Mouse (Mus musculus) spleen, postnatal 14 days (tissue): ENCODE measurements around the gene Kctd19.

Experiments
- DNase-seq, 2 experiments: peaks; one replicate each; pipeline ENCODE4 v3.0.0; 2021 to 2022; ENCODE audit warnings: low spot score in 2 of 2

Kctd19 gene

DNA sequence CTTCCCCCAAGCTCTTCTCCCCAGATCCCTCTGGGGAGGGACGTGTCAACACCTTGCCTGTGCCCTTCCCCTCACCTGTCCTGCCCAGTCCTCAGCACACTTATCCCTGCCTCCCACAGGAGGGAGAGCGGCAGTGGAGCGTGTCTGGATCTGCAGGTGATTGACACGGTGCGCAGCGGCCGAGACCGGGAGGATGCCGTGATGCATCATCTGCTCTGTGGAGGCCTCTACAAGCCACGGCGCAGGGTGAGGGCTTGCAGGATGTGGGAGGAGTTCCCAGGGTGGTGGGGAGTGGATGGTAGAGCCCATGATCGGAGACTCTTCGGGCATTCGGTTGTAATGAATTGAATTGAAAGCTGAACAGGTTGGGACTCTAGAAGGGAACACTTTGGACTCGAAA lies 54.1 kb downstream of the Kctd19 start:
- no peak for DNase-seq

DNA sequence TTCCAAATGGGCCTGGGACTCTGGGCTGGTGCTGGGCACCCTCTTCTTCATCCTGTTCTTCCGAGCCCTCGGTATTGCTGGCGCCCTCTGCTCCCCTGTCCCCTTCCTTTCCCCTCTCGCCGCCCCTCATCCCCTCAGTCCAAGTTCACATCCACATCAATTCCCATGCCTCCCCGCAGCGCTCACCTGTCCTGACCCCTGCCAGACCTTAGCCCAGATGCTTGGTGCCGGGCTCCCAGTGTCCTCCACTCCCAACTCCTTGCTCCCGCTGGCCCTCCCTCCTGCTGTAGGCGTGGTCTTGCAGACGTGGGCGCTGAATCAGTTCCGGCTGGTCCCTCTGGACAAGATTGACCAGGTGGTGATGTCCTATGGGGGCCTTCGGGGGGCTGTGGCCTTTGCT lies 56.6 kb downstream of the Kctd19 start:
- DNase-seq, result no peak

DNA sequence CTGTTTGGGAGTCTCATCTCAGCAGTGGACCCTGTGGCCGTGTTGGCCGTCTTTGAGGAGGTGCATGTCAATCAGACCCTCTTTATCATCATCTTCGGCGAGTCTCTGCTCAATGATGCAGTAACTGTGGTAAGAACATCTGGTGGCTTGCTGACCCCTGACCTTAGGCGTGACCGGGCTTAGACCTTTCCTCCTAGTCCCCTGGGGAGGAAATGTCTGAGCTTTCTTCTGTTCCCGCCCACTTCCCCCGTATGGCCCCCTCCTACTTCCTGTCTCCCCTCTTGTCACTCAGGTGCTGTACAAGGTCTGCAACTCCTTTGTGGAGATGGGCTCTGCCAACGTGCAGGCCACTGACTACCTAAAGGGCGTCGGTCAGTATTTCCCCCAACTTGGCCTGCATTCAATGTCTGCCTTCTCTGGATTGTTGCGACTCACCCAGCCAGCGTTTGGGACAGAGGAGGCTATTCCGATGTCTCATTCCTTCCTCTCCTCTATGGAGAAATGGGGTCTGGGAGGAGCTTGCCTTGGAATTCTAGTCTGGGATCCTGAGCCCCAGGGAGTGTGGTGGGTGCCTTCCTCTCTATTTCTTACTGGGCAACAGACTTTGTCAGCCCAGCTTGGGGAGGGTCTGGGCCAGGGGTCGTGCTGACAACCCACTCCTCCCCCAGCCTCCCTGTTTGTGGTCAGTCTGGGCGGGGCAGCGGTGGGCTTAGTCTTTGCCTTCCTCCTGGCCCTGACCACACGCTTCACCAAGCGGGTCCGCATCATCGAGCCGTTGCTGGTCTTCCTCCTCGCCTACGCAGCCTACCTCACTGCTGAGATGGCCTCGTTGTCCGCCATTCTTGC lies 57.9 kb downstream of the Kctd19 start:
- no peak for DNase-seq

DNA sequence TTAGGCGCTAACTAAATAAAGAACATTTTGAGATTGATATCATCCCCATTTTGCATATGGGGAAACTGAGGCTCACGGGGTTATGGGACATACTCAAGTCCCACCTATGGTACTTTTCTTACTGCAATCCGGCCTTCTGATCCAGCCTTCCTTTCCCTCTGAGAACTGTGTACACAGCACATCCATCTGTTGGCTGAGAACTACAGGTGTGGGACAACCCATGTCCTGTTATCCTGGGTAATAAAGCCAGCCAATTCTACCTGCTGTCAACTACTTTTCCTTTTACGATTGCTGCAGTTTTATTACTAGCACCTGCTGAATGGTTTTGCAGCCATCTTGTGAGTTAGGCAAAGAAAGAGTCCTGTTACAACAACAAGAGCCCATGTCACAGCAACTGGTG lies 58.8 kb downstream of the Kctd19 start:
- DNase-seq, result no peak

DNA sequence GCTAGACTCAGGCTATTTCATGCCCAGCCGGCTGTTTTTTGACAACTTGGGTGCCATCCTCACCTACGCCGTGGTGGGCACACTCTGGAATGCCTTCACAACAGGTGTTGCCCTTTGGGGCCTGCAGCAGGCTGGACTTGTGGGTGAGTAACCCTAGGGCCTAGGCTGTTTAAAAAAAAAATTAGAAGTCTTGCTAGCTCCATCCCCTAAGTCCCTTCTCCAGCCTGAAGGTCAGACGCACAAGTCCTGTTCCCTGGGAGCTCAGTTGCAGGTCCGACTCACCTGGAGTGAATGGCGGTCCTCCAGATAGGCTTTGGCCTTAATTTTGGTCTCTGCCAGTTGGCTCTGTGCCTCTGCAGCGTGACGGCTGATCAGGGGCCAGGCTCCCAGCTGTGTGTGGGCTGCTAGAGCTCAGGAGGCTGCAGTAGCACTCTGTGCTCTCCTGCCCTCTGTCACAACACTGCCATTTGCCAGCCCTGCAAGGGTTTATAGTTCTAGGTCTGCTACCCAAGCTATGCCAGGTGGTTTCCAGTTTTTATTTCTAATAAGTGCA lies 59.6 kb downstream of the Kctd19 start:
- DNase-seq, result no peak

DNA sequence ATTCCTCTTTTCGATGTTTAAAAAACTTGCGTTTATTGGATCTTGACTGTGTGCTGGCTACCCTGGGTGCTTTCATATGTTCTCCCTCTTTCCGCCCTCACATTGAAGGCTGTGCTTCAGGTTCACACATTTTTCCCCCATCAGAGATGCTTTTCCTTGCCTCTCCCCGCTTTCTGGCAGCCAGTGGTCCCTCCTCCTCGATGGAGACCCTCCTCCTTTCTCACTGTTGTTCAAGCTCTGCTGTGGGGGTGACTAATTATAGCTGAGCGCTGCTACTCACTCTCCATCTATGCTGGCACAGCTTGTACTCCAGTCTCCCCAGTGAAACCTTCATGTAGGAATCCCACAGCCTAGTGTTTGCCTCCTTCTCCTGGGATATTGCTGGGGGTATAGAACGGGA lies 63.1 kb downstream of the Kctd19 start:
- DNase-seq, result no peak

DNA sequence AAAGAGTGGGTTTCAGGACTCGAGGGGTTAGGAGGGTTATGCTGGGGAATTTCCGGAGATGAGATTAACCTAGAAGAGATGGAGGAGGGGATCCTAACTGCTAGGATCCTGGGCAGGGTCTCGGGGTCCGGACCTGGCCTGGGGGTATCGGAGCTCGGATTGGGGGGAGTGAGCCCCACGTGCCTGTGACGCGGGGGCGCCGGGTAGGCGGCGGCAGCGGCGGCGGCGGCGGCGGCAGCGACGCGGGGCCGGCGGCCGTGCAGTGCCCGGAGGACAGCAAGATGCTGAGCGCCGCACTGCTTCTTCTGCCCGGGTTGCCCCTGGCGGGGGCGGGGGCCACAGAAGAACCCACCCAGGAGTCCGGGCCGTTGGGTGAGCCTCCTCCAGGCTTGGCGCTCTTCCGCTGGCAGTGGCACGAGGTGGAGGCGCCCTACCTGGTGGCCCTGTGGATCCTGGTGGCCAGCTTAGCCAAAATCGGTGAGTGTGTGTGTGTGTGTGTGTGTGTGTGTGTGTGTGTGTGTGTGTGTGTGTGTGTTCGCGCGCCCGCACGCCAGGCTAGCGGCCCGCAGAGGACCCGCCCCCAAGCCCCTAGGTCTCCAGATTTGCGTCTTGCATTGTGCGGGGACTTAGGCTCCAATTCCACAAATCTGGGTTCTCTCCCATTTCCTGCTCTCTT lies 64.1 kb downstream of the Kctd19 start:
- no peak for DNase-seq

DNA sequence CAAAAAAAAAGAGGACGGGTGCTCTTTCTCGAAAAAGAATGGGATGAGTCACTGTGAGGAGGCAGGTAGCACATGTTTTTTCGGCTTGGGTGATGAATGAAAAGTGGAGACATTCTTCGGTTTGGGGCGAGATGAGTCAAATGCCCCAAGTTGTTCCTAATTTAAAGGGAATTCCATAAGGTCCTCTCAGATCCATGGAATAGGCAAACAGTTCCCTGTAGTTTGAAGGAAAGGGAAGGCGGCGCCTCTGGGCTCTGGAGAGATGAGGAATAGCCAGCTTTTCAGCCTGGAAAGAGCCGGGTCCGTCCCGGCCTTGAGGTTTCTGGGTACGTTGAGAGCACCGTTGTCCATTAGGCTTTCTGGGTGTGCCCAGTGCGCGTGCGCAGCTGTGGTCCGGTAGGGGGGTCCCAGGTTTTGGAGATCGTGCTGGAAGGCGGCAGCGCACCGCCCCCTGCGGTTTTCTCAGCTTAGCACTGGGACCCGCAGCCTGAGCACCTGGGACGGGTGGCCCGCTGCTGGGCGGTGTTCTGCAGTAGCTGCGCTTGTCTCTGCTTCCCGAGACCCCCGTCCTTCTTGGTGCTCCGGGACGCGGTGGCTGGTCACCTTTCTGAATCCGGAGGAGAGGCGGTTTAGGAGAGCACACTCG lies 64.7 kb downstream of the Kctd19 start, which contains the start of gene Slc9a5:
Slc9a5 (plus strand) TSS at position 394 of the 646 bp plus-strand sequence.
- no peak for DNase-seq

DNA sequence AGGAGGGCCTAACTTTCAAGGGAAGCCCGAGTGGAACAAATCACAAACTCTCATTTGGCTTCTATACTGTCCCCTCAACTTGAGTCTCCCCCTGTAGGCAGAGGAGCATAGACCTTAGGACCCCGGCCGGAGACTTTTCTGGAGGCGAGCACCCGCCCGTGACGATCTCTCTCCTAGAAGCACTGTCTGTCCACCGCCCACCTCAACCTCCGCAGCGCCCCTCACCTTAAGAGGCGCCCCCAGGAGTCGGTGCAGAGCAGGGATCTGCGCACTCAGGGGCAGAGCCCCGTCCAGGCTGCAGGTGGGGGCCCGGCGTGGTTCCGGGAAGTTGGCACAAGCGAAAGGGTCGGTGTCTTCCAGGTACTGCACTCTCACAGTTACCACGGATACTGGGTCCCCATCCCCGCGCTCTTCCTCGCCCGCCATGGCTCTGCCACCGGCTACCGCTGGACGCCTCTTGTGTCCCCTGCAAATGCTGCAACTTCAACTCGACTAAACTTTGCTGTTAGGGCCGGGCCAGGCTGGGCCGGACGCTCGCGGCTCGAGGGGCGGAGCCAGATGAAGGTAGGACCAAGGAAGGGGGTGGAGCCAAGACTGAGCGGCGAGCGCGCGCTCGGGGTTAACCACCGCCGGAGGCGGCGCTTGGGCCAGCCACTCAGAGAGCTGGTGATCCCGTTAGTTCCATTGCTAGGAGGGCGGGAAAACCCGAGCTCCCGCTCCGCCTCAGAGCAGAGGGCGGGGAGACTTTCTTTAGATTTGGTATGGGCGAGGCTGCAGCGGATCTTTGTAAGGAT lies 65.7 kb downstream of the Kctd19 start, which contains the start of gene Fhod1:
Fhod1 (minus strand) TSS at position 526 of the 794 bp plus-strand sequence.
- DNase-seq, result peak; percentile 81 to 84

DNA sequence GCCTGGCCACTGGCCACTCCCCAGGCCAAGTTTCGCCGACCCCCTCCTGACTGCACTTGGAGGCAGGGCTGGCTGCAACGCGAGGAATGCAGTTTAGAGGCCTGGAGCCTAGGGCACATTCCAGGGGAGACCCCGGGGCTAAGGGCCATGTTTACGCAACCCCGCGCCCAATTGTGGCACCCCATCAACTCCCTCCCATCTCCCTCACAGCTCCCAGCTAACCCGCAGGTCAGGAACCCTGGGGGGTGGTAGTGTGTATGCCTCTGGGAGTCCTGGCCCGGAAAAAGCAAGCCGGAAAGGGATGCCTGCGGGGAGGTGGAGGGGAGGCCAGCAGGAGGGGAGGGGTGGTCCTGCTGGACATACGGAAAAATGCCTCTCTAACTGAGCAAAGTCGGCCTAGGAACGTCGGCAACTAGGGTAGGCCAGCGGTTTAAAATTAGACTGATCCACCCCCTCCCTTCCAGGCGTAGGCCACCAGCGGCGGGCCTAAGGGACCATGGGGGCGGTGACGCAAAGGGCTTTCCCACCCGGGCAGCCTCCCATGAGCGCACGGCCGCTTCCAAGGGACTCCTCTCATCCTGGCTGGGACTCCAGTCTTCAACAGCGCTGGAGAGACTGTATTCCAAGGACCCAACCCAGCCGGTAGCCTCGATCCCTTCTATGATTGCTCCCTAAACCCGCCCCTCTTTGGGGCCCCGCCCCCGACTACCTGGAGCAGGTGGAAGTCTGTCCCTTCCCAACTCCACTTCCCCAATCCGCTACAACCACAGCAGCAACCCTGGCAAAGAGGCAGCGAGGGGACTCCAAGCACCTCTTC lies 66.5 kb downstream of the Kctd19 start:
- no peak for DNase-seq

DNA sequence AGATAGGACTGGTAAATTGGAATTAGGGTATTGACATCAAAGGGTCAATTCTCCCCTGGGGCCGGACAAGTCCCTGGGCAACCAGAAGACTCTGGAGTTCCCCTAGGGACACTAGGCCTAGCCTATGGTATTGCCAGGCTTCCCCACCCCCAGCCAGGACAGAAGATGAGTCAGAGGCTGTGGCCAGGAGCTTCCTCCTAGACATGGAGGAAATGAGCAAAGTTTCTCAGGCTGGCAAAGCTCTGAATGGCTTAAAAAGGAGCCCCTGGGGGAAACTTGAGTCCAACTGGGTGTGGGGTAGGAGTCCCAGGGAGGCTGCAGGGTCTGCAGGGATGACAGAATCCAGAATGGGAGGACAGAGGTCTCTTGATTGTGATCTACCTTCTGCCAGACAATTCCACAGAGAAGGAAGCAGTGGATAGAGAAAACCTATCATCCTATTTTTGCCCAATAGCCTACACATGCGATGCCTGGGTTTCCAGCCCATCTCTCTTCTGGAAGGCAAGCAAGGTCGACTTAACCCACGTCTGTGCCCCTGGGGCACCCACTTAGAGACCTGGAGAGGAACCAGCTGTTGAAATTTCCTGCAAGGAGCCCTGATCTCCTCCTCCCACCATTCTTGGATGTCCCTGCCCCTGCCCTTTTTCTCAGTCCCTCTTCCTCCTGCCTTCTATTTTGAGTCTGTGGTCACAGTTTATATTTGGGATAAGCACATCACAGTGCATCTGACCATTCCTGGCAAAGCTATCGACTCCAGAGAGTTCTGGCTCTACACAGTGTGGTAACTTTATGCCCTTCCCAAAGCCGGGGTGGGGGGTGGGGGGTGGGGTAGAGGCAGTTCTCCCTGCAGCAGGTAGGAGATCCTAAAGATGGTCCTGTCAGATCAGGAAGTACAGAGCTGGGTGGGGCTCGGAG lies 68.0 kb downstream of the Kctd19 start:
- no peak for DNase-seq

DNA sequence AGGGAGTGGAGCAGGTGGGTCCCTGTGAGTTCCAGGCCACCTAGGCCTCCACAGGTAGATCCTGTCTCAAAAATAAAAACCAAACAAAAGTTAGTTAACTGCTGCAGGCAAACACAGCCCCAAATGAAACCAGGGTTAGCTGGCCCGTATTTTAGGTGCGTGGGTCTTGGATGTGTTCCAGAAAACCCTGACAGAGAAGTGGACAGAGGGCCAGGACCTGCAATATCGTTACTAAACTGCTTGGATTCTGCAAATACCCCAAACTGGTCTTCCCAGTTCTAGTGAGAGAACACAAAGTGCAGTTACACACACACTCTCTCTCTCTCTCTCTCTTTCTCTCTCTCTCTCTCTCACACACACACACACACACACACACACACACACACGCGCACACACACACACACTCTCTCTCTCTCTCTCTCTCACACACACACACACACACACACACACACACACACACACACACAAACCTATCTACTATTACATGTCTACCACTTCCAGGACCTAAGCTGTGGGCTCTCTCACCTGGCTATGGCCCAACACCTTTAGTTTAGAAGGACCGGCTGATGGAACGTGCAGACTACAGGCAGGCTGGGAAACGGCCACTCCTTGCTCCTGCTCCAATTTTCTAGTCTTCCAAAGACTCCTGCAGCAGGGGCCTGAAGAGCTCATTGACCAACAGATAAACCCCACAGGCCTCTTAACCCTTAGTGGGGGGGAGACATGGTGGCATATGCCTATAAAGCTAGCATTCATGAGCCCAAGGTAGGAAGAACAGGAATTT lies 69.3 kb downstream of the Kctd19 start:
- no peak for DNase-seq

DNA sequence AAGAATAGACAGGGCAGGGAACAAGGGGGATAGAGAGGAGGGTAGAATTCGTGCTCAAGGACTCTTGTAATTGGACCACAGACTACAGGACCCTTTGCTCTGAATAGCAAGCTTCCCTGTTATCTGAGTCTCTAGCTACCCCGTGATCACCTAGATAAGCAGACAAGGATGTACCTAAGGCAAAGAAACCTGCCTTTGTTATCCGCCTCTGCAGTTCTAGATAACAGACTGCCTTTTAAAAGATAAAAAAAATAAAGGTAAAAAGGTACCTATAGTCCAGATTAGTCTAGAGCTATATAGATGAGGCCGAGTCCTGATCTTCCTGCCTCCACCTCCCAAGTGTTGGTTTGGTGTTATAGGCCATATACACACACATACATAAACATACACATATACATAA lies 70.5 kb downstream of the Kctd19 start:
- no peak for DNase-seq

DNA sequence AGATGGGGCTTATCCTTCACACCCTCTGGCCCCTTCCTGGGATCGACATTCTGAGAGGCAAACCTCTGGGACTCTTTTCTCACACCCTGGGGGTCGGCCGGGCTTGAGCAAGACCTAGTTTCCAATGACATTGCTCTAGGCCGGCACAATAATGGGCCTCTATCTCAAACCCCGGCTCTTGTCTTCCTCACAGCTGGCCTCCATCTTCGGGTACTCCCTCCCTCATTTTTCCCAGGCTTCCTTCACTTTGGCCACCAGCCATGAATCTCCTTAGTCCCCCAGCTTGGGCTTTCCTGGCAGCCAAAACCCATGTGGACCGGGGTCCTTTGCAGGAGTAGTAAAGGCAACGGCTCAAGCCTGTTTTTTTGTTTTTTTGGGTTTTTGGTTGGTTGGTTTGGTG lies 71.9 kb downstream of the Kctd19 start:
- DNase-seq, result no peak

DNA sequence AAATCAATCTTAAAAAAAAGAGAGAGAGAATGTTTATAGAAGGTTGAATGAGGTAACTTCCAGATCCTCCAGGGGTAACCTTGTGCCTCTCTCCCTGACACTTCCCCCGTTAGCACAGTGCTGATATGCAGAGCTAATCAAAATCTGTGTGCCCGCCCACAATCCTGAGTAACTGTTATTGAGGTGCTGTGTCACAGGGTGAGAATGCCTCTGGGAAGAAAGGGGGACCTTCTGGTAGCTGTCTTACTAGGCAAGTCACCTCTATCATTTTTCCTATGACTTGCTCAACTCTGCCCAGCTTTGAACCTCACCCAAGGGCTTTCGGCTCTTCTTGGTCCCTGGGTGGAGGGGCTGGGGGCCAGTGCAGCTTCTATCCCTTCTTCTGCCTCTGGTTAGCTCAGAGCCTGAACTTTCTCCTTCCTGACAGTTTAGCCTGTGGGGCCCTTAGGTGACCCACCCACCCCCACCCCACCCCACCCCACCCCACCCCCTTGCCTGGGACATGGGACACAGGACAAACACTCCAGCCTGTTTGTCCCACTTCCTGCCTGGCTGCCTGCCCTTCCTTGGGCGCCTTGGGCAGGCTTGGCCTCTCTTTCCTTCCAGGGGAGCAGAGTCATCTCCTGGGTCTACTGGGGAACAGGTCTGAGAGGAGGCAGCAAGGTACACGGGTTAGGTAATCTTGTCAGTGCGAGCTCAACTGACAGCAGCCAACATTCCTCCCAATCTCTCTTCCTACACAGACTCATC lies 73.2 kb downstream of the Kctd19 start:
- DNase-seq, result no peak

DNA sequence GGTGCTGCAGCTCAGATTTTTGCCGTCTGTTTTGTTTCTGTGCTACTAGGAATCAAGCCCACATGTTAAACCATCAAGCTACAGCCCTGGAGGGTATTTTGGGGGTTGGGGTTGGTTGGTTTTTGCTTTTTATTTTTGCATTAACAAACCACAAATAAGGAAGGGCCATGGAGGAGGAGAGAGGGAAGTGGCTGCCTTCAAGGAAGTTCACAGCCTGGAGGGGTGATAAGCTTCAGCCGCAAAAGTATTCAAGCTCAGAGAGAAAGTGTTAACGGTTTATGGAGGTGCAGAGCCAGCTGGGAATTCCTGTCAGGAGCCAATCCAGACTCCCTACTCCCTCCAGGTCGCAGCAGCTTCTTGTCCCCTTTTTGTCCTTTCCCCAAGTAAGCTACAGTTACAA lies 74.3 kb downstream of the Kctd19 start:
- DNase-seq, result no peak

DNA sequence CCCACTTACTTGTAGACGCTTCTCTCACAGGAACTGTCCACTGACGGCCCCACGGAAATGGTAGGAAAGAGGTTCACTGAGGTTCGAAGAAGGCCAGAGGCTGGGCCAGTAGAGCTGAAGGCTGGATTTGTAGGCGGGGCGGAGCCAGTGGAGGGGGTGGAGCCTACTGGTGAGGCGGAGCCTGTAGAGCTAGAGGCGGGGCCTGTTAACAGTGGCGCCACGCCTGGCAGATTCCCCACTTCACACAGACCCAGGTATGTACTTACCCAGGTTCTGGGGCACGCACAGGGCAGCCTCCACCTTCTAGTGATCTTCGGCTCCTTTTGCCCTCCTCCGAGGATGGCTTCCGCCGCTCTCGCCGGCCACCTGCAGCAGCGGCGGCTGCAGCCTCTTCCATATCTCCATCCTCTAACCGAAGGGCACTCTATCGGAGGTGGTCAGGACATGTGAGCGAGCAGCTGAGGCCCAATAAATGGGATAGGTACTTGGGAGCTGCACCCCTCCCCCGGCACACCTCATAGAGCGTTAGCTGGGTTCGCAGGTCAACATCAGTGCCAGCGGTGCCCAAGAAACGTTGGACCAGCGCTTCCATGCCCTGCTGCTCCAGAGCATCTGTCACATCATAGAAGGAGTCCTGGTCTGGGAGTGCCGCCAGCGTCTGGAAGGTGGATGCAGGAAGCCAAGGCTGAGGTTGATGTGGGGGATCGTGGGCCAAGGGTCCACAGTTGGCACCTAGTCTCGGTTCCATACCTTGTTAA lies 76.8 kb downstream of the Kctd19 start:
- DNase-seq, result no peak
